Mouse (Mus musculus): Measurements from ENCODE around the gene Rgl2. TPM values are rescaled to one million over a fixed set of nuclear protein-coding genes. Genes with fewer than 3 reads are reported as not detected.

Rgl2 gene
- total RNA-seq, 2 experiments from 2014 or later = 27.3 to 28.5 TPM

DNA sequence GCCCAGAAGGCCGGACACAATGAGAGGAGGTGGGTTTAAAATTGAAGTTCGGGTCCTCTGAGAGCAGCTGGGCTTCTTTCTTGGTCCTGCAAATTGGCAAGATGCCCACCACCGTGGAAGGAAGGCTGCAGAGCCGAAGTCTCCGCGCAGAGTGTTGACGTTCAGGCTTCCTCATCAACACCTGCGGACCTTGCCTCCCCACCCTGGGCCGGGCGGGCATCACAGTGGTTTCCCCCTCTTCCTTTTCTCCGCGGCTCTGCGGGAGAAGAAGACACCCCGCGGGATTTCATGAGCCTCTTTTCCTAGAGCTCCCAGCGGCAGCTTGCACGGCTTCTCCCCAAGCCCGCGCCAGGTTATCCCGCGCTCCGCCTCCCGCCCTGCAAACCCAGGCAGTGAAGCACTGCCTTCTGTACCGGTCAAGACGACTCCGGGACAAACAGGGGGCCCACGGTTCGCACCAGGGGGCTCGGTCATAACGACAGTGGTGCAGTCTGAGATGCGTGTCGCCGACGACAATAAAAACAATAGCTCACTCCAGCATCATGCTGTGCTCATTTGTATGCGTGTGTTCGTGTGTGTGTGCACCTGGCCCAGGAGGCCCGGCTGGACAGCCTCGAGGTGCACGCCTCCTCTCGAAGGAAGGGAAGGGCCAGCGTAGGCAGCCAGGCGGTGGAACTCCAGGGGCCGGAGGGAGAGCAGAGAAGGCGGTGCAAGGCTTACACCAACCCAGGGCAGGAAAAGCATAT is 20.8 kb upstream of the Rgl2 start:
- no peak for DNase-seq

DNA sequence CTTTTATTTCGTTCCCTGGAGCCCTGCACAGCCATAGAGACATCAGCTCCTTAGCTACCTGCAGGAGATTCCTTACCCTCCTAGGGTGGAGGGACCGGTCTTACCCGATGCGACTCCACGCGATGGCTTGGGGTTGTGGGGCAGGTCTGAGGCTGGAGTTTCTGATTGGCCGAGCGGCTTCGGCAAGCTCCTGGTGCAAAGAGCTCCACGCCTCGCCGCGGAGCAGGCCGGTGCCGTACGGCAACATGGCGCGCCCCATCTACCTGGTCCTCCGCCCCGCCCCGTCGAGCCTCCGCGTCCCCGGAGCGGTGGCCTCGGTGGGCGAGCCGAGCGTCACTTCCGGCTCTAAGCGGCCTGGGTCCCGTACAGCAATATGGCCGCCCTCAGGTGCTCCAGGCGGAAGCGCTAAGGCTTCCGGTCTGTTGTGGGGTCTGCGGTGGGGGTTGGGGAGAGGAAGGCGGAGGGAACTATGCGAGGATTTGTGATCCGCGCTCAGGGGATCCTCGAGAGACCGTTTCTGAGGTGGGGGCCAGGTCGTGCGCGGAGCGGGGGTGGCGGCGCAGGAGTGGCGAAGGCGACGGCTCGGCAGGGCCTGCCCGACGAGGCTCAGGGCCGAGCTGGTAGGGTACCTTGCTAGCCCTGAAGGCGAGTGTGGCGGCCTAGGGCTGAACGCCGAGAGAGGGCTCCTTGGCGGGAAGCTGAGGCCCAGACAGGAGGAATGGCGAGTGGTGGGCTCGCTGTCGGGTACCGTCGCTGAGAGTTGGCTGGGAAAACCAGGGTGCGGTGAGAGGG is 20.1 kb upstream of the Rgl2 start, which contains the start of gene Daxx:
Gene Daxx, plus strand, starts transcription at position 338 of the 792 bp plus-strand sequence.
- peak; percentile 99 for DNase-seq

DNA sequence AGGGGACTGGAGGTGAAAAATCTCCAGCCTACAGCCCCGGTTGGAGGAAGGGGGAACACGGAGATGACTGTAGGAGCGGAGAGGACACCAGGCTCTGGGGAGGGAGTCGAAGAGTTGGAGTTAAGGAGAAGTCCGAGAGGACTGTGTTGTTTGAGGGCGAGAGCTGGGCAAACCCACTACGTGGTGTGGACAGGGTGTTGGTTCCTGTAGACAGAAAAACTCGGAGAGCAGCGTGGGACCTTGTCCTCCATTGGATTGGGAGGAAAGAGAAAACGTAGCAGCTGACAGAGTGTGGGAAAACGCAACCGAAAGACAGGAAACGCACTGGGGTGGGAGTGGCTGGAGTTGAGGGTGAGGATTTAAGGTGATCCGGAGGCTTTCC is 19.5 kb upstream of the Rgl2 start:
- no peak for DNase-seq

DNA sequence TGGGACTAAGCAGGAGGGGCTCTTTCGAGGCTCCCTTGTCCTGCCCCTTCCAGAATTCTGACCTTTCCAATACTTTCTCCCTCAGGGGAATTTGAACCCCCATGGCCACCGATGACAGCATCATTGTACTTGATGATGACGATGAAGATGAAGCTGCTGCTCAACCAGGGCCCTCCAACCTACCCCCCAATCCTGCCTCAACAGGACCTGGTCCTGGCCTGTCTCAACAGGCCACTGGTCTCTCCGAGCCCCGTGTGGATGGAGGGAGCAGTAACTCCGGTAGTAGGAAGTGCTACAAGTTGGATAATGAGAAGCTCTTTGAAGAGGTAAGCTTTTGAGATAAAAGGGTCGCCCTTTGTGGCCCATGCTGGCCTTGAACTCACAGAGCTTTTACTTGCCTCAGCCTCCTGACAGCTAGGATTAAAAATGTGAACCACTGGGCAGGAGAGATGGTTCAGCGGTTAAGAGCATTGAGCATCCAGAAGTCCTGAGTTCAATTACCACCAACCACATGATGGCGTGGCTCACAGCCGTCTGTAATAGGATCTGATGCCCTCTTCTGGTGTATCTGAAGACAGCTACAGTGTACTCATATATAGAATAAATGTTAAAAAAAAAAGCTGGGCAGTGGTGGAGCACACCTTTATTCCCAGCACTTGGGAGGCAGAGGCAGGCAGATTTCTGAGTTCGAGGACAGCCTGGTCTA is 18.8 kb upstream of the Rgl2 start:
- no peak for DNase-seq

DNA sequence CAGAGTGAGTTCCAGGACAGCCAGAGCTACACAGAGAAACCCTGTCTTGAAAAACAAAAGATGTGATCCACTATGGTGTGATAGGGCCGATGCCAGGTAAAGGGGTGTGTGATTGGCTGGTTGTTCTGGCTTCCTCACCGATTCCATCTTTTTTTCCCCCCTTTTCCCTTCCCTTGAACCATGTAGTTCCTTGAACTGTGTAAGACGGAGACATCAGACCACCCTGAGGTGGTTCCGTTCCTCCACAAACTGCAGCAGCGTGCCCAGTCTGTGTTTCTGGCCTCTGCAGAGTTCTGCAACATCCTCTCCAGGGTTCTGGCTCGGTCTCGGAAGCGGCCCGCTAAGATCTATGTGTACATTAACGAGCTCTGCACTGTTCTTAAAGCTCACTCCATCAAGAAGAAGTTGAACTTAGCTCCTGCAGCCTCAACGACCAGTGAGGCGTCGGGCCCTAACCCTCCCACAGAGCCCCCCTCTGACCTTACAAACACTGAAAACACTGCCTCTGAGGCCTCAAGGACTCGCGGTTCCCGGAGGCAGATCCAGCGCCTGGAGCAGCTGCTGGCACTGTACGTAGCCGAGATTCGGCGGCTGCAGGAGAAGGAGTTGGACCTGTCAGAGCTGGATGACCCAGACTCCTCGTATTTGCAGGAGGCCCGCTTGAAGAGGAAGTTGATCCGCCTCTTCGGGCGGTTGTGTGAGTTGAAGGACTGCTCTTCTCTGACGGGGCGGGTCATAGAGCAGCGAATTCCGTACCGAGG is 18.1 kb upstream of the Rgl2 start:
- no peak for DNase-seq

DNA sequence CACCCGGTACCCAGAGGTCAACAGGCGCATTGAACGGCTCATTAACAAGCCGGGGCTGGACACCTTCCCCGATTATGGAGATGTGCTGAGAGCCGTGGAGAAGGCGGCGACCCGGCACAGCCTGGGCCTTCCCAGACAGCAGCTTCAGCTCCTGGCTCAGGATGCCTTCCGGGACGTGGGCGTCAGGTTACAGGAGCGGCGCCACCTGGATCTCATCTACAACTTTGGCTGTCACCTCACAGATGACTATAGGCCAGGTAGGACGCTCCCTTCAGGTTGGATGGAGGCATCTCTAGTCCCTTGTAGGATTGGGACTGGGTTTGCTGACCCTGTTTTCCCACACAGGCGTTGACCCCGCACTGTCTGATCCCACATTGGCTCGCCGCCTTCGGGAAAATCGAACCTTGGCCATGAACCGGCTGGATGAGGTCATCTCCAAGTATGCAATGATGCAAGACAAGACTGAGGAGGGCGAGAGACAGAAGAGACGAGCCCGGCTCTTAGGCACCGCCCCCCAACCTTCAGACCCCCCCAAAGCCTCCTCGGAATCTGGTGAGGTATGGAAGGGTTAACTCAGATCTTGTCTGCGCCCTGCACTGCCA is 17.4 kb upstream of the Rgl2 start:
- no peak for DNase-seq

DNA sequence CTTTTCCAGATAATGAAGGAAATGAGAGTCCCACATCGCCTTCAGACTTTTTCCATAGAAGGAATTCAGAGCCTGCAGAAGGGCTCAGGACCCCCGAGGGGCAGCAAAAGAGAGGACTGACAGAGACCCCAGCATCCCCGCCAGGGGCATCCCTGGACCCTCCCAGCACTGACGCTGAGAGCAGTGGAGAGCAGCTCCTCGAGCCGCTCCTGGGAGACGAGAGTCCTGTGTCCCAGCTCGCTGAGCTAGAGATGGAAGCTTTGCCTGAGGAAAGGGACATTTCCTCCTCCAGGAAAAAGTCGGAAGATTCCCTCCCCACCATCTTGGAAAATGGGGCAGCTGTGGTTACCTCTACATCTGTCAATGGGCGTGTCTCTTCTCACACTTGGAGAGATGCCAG is 16.1 kb upstream of the Rgl2 start:
- DNase-seq = no peak

DNA sequence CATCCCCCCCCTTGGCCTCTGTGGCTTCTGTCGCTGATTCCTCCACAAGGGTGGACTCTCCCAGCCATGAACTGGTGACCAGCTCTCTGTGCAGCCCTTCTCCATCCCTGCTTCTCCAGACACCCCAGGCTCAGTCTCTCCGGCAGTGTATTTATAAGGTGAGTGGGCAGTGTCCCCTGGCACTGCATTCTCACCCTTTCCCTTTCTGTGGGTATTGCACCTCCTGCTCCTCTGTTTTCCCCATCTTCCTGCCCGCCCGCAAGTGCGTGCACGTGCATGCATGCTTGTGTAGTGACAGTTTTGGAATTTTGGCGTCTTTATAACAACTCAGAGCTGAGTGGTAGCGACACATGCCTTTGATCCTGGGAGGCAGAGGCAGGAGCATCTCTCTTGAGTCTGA is 15.4 kb upstream of the Rgl2 start:
- no peak for DNase-seq

DNA sequence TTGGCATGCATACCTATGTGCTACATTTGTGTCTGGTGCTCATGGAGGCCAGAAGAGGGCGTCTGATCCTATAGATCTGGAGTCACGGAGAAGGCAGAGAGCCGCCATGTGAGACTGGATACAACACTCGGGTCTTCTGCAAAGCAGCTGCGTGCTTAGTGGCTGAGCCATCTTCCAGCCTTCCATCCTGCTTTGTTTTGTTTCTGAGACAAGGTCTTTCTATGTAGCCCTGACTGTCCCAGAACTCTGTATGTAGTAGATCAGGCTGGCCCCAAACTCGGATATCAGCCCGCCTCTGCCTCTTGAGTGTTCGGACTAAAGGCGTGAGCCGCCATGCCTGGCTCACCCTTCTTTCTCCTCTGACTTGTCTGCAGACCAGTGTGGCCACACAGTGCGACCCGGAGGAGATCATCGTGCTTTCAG is 14.4 kb upstream of the Rgl2 start:
- no peak for DNase-seq

DNA sequence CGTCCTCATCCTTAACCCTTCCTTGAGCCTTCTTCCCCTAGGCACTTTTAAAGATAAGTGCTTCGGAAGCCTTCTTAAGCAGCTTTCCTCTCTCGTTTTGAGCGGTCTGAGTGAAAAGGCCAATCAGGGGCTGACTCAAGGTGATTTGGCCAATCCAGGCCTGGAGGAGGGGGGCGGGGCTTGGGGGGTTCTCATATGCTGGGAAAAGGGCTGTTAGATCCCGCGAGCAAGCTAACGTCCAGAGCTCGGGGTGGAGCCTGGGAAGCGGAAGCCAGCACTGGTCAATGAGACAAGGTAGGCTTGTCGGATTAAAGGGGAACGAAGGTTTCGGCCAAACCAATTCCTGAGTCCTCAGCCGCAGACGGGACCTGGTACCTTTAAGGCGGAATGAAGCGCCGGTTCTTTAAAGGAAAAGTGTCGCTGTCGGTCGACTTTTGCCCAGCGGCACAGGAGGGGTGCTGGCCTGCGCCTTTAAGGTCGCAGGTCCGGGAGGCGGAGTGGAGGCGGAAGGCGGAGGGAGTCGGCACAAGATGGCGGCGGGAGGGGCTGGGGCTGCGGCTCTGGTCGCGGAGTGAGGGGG is 13.6 kb upstream of the Rgl2 start, which contains the start of the genes Tapbp and Zbtb22:
Gene Tapbp, plus strand, starts transcription at position 229 of the 580 bp plus-strand sequence.
Gene Zbtb22, plus strand, starts transcription at position 234 of the 580 bp plus-strand sequence.
- peak; percentile 97 for DNase-seq

DNA sequence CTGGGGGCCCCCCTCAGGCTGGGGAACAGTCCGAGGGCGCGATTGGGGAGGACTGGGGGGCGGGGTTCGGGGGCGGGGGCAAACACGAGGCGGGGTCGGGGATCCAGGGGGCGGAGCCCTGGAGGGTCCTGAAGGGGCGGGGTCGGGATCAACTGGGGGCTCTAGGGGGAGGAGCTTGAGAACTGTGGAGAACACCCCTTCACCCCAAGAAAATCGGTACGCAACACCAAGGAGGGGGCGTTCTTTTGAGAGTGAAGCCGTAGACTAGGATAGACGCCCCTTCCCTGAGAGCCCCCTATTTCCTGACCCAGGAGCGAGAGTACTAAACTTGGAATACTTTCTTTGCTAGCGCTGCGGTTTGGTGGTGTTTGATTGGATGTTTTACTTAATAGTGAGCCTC is 13.0 kb upstream of the Rgl2 start:
- no peak for DNase-seq

DNA sequence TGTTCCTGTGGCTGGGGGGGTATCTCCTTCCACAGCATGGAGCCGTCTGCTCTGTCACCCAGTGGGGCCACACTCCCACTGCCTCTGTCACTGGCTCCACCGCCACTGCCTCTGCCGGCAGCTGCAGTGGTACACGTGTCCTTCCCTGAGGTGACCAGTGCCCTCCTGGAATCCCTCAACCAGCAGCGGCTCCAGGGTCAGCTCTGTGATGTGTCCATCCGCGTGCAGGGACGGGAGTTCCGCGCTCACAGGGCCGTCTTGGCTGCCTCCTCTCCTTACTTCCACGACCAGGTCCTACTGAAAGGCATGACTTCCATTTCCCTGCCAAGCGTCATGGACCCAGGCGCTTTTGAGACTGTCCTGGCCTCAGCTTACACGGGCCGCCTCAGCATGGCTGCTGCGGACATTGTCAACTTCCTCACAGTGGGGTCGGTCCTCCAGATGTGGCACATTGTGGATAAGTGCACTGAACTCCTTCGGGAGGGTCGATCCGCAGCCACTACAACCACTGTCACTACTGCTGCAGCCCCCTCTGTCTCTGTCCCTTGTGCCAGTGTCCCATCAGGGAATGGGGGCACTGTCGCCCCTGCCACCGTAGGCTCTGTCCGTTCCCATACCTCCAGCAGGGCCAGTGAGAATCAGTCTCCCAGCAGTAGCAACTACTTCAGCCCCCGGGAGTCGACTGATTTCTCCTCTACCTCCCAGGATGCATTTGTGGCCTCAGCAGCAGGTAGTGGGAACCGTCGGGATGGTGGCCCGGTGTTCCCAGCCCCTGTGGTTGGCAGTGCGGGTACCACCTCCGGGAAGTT is 12.3 kb upstream of the Rgl2 start:
- DNase-seq = no peak

DNA sequence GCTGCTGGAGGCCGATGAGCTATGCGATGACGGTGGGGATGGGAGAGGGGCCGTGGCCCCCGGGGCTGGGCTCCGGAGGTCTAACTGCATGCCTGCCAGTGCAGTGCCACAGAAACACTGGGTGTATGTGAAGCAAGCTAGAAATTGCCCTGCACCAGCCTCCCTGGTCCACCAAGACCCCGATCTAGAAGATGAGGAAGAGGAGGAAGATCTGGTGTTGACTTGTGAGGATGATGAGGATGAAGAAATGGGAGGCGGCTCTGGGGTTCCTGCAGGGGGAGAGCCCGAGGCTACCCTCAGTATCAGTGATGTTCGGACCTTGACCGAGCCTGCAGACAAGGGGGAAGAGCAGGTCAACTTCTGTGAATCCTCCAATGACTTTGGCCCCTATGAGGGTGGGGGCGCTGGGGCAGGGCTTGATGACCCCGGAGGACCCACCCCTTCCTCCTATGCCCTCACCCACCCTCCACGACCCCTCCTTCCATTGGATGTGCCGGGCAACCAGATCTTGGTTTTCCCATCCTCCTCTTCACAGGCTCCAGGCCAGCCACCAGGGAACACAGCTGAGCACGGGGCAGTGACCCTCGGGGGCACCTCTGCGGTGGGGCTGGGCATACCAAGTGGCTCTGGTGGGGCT is 11.6 kb upstream of the Rgl2 start:
- DNase-seq = no peak

DNA sequence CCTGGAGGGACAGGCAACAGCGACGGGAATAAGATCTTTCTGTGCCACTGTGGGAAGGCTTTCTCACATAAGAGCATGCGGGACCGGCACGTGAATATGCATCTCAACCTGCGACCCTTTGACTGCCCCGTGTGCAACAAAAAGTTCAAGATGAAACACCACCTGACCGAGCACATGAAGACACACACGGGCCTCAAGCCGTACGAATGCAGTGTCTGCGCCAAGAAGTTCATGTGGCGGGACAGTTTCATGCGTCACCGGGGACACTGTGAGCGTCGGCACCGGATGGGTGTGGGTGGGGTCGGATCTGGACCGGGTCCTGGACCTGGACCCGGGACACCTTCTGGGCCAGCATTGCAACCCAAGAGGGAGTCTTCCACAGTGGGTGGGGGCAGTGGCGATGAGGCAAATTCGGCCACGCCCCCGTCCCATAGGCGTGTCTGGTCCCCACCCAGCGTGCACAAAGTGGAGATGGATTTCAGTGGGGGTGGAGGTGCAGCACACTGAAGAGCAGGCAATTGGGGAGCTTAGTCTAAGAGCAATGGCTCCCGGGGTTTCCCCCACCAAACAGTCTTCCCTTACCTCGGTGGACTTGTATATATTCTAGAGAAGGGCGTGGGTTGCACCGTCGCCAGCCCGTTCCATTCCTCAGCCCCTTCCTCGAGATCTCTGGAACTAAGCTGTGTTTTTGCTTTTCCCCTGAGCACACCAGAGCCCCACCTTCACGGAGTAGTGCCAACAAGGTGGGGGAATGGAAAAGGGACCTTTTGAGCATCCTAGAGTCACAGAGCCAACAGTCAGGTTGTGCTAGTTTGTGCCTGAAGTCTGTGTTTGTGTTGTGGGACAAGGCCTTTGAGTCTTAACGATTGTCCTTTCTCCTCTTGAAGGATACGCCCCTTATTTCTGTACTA is 10.8 kb upstream of the Rgl2 start:
- DNase-seq = no peak

DNA sequence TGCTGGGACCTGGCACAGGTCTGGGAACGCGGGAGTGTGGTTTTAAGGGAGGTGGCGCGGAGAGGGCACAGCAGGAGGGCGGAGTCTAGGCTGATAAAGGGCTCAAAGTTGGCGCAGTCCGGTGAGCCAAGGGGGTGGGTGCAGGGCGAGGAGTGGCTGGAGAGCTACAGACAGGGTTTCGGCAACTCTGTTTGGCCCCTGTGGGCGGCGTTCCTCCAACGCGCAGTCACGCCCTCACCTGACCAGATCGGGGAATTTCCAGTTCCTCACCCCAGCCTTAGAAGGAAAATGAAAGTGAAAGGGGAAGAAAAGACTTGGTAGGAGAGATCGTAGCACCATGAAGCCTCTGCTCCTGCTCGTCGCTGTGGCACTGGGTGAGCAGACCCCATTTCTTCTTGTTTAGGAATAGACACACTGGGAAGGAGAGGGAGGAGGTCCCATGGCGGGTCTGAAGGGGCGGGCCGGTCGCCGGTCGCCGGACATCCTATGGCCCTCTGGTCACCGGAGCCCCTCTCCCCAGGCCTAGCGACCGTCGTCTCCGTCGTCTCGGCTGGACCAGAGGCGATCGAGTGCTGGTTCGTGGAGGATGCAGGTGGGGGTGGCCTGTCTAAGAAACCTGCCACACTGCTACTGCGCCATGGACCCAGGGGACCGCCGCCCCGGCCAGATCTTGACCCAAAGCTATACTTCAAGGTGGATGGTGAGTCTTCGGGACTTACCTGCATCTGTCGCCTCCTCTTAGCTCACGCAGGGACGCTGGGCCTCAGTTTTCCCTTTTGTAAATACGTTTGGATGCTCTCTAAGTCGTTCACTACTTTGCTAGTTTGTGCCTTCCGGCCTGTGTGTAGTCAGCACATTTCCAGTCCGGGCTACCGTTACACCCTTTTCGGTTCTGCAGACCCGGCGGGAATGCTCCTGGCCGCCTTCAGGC is 9.7 kb upstream of the Rgl2 start:
- DNase-seq = peak; percentile 81

DNA sequence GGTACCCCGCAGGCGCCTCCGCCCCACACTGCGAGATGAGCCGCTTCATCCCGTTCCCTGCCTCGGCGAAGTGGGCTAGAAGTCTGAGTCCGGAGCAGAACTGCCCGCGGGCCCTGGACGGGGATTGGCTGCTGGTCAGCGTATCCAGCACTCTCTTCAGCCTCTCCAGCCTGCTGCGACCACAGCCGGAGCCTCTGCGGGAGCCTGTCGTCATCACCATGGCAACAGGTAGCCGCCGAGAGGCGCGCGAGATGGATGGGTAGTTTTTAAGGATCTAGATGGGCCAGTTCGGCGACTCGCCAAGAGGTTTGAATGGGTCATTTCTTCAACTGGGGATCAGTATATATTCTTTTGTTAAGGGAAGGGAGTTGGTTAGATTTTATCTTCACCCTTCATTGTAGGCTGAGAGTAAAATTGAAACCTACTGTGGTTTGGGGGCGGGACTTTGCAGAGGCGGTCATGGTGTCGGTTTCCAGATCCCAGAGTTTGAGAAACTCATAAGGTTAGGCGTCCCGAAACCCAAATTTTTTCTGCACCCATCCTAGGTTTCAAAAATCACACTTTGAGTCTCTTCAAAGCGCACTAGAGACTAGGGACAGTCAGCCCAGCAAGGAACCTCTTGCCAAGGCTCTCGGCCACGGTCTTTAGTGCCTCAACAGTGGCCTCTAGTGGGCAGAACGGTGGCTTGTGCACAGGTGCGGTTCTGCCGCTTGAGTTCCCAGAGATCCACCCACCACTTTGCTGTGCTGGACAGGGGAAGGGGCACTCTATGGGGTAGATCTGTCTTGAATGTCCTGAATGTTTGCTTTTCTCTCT is 8.9 kb upstream of the Rgl2 start:
- DNase-seq = peak; percentile 67

DNA sequence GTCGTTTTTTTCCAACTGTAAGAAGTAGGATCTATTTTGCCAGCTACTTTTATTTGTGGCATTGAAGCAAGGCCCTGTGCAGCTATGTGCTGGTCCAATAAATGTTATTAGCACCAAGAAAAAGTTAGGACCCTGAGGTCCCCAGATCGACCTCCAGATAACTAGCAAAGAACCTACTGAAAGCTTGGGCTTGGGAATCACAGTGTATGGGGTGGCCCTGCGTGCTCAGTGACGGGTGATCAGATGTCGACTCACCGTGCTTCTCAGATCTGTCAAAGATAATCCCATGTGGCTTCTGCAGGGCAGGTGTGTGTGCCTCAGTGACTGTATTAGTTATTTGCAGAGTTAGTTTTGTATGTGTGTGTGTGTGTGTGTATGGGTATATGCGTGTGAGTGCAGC is 8.0 kb upstream of the Rgl2 start:
- DNase-seq = no peak
